In genomic region chr1:24055706-24056105, GRCm38 (mm10) we compare ENCODE assay signal across 11 mouse cellular contexts.
"Had no signal": no experiment of that assay in that cellular context is flagged by ENCODE, and none has a peak within 500 bp of the region (broad histone marks: within the 10 kb centered on the region; RNA-seq: fewer than 3 reads in every experiment).

No protein-coding gene starts in this region.

- DNase-seq: right cerebral cortex, adult 18-20 months; right cerebral cortex, postnatal 14 days; right cerebral cortex, postnatal 25 days; right cerebral cortex, postnatal 4 days; spleen, adult 18-20 months; thymus, adult 18-20 months; thymus, adult 2 months; thymus, postnatal 14 days; thymus, postnatal 25 days; thymus, postnatal 36 days; thymus, postnatal 4 days had no signal
